Mouse (Mus musculus): ENCODE results near the gene Tipin.

GRCm38 (mm10) chr9:64259906-64260305, 21.5 kb upstream of the Tipin start:
- TF ChIP-seq POLR2A (IDR thresholded peaks at IDR 0.05; ENCODE audit: insufficient read length, low read depth): no peak
- TF ChIP-seq CEBPB (IDR thresholded peaks at IDR 0.05; ENCODE audit: insufficient read depth, poor library complexity, severe bottlenecking): no peak
- TF ChIP-seq TCF12 (IDR thresholded peaks at IDR 0.05; ENCODE audit: insufficient read depth, poor library complexity, severe bottlenecking): no peak
